Mouse (Mus musculus) intestine, embryonic 16.5 days (tissue): ENCODE data around the gene Srrd. TPM values are rescaled to one million over a fixed set of nuclear protein-coding genes. Genes with fewer than 3 reads are reported as not detected.
A peak's percentile ranks its signal among the peaks of the same experiment; 100 is the strongest.

Source experiments
- ATAC-seq: fragments of 200-750 bp; cut with Nextera tagmentation; 2 replicates; pipeline ENCODE4 v1.8.0; 2017; ENCODE audit warnings: moderate TSS enrichment, moderate library complexity
- H3K27ac ChIP-seq: fragments of 300-500 bp; sonication (generic); 2 replicates; pipeline ENCODE4 v1.5.1; 2014; ENCODE audit warnings: mild to moderate bottlenecking, low read length
- H3K27me3 ChIP-seq: fragments of 300-500 bp; sonication (generic); replicated peaks from 2 replicates; pipeline ENCODE4 v1.6.1; 2014; ENCODE audit warnings: low read length, control low read depth, mixed read lengths; ENCODE audit not compliant: control insufficient read depth, insufficient read depth
- H3K36me3 ChIP-seq: fragments of 300-500 bp; sonication (generic); 2 replicates; pipeline ENCODE4 v1.6.1; 2014; ENCODE audit warnings: low read length, control low read depth; ENCODE audit not compliant: control insufficient read depth, insufficient read depth
- H3K4me1 ChIP-seq: fragments of 300-500 bp; sonication (generic); 2 replicates; pipeline ENCODE4 v1.6.1; 2014; ENCODE audit warnings: low read length, control low read depth, mixed read lengths; ENCODE audit not compliant: control insufficient read depth, insufficient read depth
- H3K4me2 ChIP-seq: fragments of 300-500 bp; sonication (generic); 2 replicates; pipeline ENCODE4 v1.6.1; 2014; ENCODE audit warnings: low read depth, low read length, control low read depth
- H3K4me3 ChIP-seq: fragments of 300-500 bp; sonication (generic); 2 replicates; pipeline ENCODE4 v1.5.1; 2014; ENCODE audit warnings: mild to moderate bottlenecking, low read length
- H3K9ac ChIP-seq: fragments of 300-500 bp; sonication (generic); 2 replicates; pipeline ENCODE4 v1.6.1; 2014; ENCODE audit warnings: low read depth, low read length
- H3K9me3 ChIP-seq: fragments of 300-500 bp; sonication (generic); 2 replicates; pipeline ENCODE4 v1.6.1; 2016; ENCODE audit warnings: low read length, control low read depth; ENCODE audit not compliant: control insufficient read depth
- WGBS: fragments of 180-500 bp; shearing (Covaris S2); extraction: QIAGEN DNeasy Blood & Tissue Kit; methylation state at CpG from one replicate; pipeline ENCODE4 v1.1.7; 2014; 5-methylcytosine and 5-hydroxymethylcytosine counted together
- polyA plus RNA-seq: library from polyadenylated mRNA; unstranded; fragments of >200 nt; fragmentation: Nextera tagmentation; extraction: Ambion mirVana; gene quantifications from 2 replicates; pipeline ENCODE4 v1.2.1, GENCODE M21; 2015

Srrd gene
- polyA plus RNA-seq, 1 experiment from 2014 or later: 30.4 TPM

DNA sequence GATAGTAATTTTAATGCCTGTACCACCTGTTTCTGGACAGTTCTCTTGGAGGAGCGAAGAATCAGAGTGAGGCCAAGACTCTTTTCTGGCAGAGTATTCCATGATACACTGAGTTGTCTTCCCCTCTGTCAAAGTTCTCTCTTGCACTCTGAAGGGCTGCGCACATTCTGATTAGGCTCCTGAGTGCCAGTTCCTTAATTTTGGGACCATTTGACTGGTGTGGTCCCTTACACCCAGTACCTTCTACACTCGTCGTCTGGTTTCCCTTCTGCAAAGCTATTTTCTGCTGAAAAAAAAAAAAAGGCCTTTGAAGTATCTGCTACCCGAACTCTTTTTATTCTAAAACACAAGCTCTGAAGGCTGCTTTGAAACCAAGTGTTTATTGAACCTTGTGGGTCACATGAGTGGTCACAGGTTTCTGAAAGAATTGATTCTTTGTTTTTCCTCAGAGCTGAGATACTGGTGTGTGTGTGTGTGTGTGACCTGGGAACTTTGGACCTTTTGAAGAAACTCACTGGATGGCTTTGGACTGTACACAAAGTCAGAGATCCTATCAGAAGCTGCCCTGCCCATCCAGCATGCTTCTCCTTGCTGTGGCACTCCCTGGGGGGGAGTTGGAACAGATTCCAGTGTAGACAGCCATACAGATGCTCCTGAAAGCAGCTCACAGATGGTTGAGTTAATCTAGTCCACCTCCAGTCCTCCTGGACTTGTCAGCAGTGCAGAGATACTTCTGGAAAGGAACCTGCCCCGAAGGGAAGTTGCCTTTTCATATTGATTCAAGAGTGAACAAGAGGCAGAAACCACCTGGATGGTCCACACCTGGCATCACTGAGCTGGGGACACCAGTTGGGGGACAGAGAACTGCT, 1.5 kb upstream of the Srrd start:
- WGBS: 62% methylated on average over 6 of the region's 6 CpGs

DNA sequence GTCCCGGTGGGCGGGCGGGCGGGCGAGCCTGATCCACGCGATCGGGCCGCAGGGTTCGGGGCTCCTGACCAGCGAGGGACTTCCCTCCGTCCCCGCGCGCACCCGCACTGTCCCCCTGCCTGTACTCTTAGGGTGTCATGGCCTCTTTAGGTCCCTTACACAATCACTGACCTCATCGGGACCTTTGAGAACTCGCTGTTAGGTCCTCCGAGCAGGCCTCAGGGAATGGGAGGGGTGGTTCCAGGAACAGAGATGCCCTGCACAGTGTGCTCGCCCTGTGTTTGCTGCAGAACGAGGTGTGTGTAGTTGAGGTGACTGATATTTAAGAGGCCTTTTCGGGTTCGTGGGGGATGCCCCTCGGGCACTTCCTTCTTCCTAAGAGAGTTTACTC, 360 bp upstream of the Srrd start:
- peaks cover 9% of the 10 kb centered on the region; the same call in 1 of the 2 replicates for H3K36me3 ChIP-seq
- WGBS: under 1% methylated on average over 24 of the region's 24 CpGs
- H3K27me3 ChIP-seq: no peaks in the 10 kb centered on the region
- H3K4me1 ChIP-seq: peaks cover 34% of the 10 kb centered on the region
- H3K9me3 ChIP-seq: no peaks in the 10 kb centered on the region
- H3K4me2 ChIP-seq: peak overlapping the region; percentile 83
- H3K9ac ChIP-seq: peak overlapping the region; percentile 90
- peak; percentile 64 for ATAC-seq
- H3K27ac ChIP-seq: peak overlapping the region; percentile 84
- H3K4me3 ChIP-seq: peak overlapping the region; percentile 94

More for the DNA sequence above, 1.5 kb upstream of the Srrd start:
- peak; percentile 84 for ATAC-seq
- Histone ChIP-seq H3K27ac (peak overlapping the region; percentile 85), H3K9ac (peak overlapping the region; percentile 90), H3K27me3 (no peaks in the 10 kb centered on the region), H3K9me3 (no peaks in the 10 kb centered on the region), H3K4me1 (peaks cover 34% of the 10 kb centered on the region), H3K4me3 (peak overlapping the region; percentile 94), H3K36me3 (peaks cover 4% of the 10 kb centered on the region; the same call in 1 of the 2 replicates), H3K4me2 (peak overlapping the region; percentile 83)

DNA sequence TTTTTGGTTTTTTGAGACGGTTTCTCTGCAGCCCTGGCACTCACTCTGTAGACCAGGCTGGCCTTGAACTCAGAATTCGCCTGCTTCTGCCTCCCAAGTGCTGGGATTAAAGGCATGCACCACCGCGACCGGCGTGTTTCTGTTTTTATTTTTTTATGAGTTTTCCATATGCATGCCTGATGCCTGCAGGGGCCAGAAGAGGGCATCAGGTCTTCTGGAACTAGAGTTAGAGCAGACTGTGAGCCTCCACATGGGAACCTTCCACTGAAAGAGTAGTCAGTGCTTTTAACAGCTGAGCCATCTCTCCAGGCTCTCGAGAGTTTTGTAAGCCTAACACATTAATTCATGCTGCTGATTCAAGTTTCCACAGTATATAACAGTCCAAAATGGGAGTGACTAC, 3.6 kb downstream of the Srrd start:
- peaks cover 34% of the 10 kb centered on the region for H3K36me3 ChIP-seq
- H3K4me2 ChIP-seq: no peak overlapping the region
- peaks cover 16% of the 10 kb centered on the region for H3K4me1 ChIP-seq
- H3K27me3 ChIP-seq: no peaks in the 10 kb centered on the region
- no peaks in the 10 kb centered on the region for H3K9me3 ChIP-seq
- H3K27ac ChIP-seq: no peak overlapping the region
- no peak overlapping the region for H3K4me3 ChIP-seq
- 58% methylated on average over 7 of the region's 7 CpGs for WGBS
- no peak for ATAC-seq
- H3K9ac ChIP-seq: no peak overlapping the region

GRCm38 (mm10) chr5:112337004-112337403, 5.8 kb downstream of the Srrd start:
- WGBS: 93% methylated on average over 22 of the region's 22 CpGs
- no peaks in the 10 kb centered on the region for H3K9me3 ChIP-seq
- peaks cover 48% of the 10 kb centered on the region for H3K36me3 ChIP-seq

DNA sequence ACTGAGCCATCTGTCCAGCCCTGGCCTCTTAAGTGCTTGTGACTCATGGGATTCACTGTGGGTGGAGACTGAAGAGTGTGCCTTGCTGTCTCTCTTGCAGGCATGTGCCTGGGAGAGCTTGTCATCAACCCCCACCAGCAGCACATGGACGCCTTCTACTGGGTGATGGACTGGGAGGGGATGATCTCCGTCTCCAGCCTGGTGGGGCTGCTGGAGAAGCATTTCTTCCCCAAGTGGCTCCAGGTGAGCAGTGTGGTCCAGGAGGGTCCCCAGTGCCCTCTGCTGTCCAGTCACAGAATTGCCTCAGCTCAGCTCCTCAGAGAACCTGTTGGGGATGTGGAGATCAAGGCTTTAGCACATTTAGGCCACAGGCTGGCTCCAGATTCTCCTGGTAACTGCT, 7.4 kb downstream of the Srrd start:
- no peaks in the 10 kb centered on the region for H3K9me3 ChIP-seq
- no peaks in the 10 kb centered on the region for H3K4me1 ChIP-seq
- H3K4me3 ChIP-seq: no peak overlapping the region
- peak; percentile 52; the same call in 1 of the 2 replicates for ATAC-seq
- no peak overlapping the region for H3K9ac ChIP-seq
- WGBS: 11% methylated on average over 2 of the region's 2 CpGs
- H3K36me3 ChIP-seq: peaks cover 56% of the 10 kb centered on the region
- H3K27ac ChIP-seq: no peak overlapping the region
- H3K4me2 ChIP-seq: no peak overlapping the region
- no peaks in the 10 kb centered on the region for H3K27me3 ChIP-seq

More at GRCm38 (mm10) chr5:112337004-112337403, 5.8 kb downstream of the Srrd start:
- H3K4me3 ChIP-seq: no peak overlapping the region
- H3K27me3 ChIP-seq: no peaks in the 10 kb centered on the region
- no peak overlapping the region for H3K27ac ChIP-seq
- no peak overlapping the region for H3K4me2 ChIP-seq
- no peak for ATAC-seq
- no peak overlapping the region for H3K9ac ChIP-seq
- peaks cover 7% of the 10 kb centered on the region for H3K4me1 ChIP-seq

- peaks cover 5% of the 10 kb centered on the region; the same call in 1 of the 2 replicates for H3K4me1 ChIP-seq
- 93% methylated on average over 14 of the region's 14 CpGs for WGBS
- no peak overlapping the region for H3K4me3 ChIP-seq
- no peaks in the 10 kb centered on the region for H3K27me3 ChIP-seq
- no peaks in the 10 kb centered on the region for H3K9me3 ChIP-seq
- ATAC-seq: no peak
- no peak overlapping the region for H3K9ac ChIP-seq
- H3K36me3 ChIP-seq: peaks cover 33% of the 10 kb centered on the region
- no peak overlapping the region for H3K4me2 ChIP-seq
- no peak overlapping the region for H3K27ac ChIP-seq
Observed at GRCm38 (mm10) chr5:112329805-112330564, 12.9 kb downstream of the Srrd start.

GRCm38 (mm10) chr5:112327854-112328253, 15.0 kb downstream of the Srrd start:
- no peaks in the 10 kb centered on the region for H3K9me3 ChIP-seq
- H3K9ac ChIP-seq: no peak overlapping the region
- WGBS: 92% methylated on average over 15 of the region's 15 CpGs
- H3K4me2 ChIP-seq: no peak overlapping the region
- no peak overlapping the region for H3K27ac ChIP-seq
- no peaks in the 10 kb centered on the region for H3K27me3 ChIP-seq
- peaks cover 16% of the 10 kb centered on the region for H3K36me3 ChIP-seq
- ATAC-seq: no peak
- no peak overlapping the region for H3K4me3 ChIP-seq
- peaks cover 9% of the 10 kb centered on the region; the same call in 1 of the 2 replicates for H3K4me1 ChIP-seq

GRCm38 (mm10) chr5:112326446-112327009, 16.3 kb downstream of the Srrd start:
- H3K36me3 ChIP-seq: peaks cover 6% of the 10 kb centered on the region
- peak overlapping the region; percentile 70 for H3K4me2 ChIP-seq
- WGBS: under 1% methylated on average over 32 of the region's 33 CpGs
- H3K9me3 ChIP-seq: no peaks in the 10 kb centered on the region
- peak overlapping the region; percentile 90 for H3K9ac ChIP-seq
- peak overlapping the region; percentile 94 for H3K4me3 ChIP-seq
- ATAC-seq: peak; percentile 24; the same call in 1 of the 2 replicates
- H3K4me1 ChIP-seq: peaks cover 9% of the 10 kb centered on the region; the same call in 1 of the 2 replicates
- no peak overlapping the region for H3K27ac ChIP-seq
- H3K27me3 ChIP-seq: no peaks in the 10 kb centered on the region
